Mouse (Mus musculus): ENCODE results near the gene Dhdh.
"Not testable (repeated sequence)": the region's sequence is repeated elsewhere in the genome, so short reads cannot be mapped to it uniquely, and the experiment has no call there.

Gene Dhdh

GRCm38 (mm10) chr7:45509912-45510787 is 21.5 kb upstream of the Dhdh start, which contains the start of gene Nucb1:
Nucb1 (minus strand) TSS chr7:45510406.
- CTCF ChIA-PET: interaction anchor here (1.3 kb wide), 1 partner anchor 46 kb away, joined by 3 read pairs; no protein-coding TSS in a partner anchor

- CTCF ChIA-PET: interaction anchor here (0.6 to 1.3 kb wide), 3 partner anchors 31 to 95 kb away, joined by 3 to 4 read pairs (median 3); no protein-coding TSS in a partner anchor
Measured at GRCm38 (mm10) chr7:45509181-45509882, 20.7 kb upstream of the Dhdh start.

- CTCF ChIA-PET: interaction anchor here (0.6 to 1.3 kb wide), 4 partner anchors 30 to 94 kb away, joined by 3 to 9 read pairs (median 4); no protein-coding TSS in a partner anchor
Measured at GRCm38 (mm10) chr7:45508561-45508960, 20.0 kb upstream of the Dhdh start.

GRCm38 (mm10) chr7:45507583-45507982 is 19.0 kb upstream of the Dhdh start:
- CTCF ChIA-PET: no interaction called here

- CTCF ChIA-PET: no interaction called here
Measured at GRCm38 (mm10) chr7:45498427-45498826, 9.8 kb upstream of the Dhdh start.

- CTCF ChIA-PET: no interaction called here
Measured at GRCm38 (mm10) chr7:45494548-45494947, 5.9 kb upstream of the Dhdh start.

GRCm38 (mm10) chr7:45492951-45493350 is 4.3 kb upstream of the Dhdh start:
- CTCF ChIA-PET: no interaction called here

- CTCF ChIA-PET: no interaction called here
Measured at GRCm38 (mm10) chr7:45492225-45492844, 3.7 kb upstream of the Dhdh start.

GRCm38 (mm10) chr7:45491264-45491663 is 2.7 kb upstream of the Dhdh start:
- CTCF ChIA-PET: no interaction called here

GRCm38 (mm10) chr7:45490822-45491221 is 2.2 kb upstream of the Dhdh start:
- CTCF ChIA-PET: no interaction called here

GRCm38 (mm10) chr7:45489578-45489977 is 973 bp upstream of the Dhdh start:
- CTCF ChIA-PET: no interaction called here

GRCm38 (mm10) chr7:45487861-45488292 is 728 bp downstream of the Dhdh start:
- CTCF ChIA-PET: interaction anchor here (0.6 to 0.9 kb wide), 3 partner anchors 38 to 305 kb away, joined by 3 to 7 read pairs (median 6); no protein-coding TSS in a partner anchor

GRCm38 (mm10) chr7:45486761-45487415 is 1.7 kb downstream of the Dhdh start, which contains the start of gene Gm45808:
Gm45808 (minus strand) TSS chr7:45486811.
- CTCF ChIA-PET: no interaction called here

- CTCF ChIA-PET: no interaction called here
Measured at GRCm38 (mm10) chr7:45486158-45486557, 2.4 kb downstream of the Dhdh start.

GRCm38 (mm10) chr7:45484985-45485384 is 3.6 kb downstream of the Dhdh start:
- CTCF ChIA-PET: not testable (repeated sequence)

GRCm38 (mm10) chr7:45482166-45482565 is 6.4 kb downstream of the Dhdh start:
- CTCF ChIA-PET: no interaction called here

GRCm38 (mm10) chr7:45481374-45481927 is 7.2 kb downstream of the Dhdh start, which contains the start of gene Tulp2:
Tulp2 (plus strand) TSS chr7:45481877.
- CTCF ChIA-PET: interaction anchor here (0.6 kb wide), 1 partner anchor 770 kb away, joined by 3 read pairs; no protein-coding TSS in a partner anchor

GRCm38 (mm10) chr7:45480310-45480709 is 8.3 kb downstream of the Dhdh start:
- CTCF ChIA-PET: not testable (repeated sequence)

- CTCF ChIA-PET: interaction anchor here (0.9 to 1.3 kb wide), 2 partner anchors 30 to 63 kb away, joined by 3 read pairs; no protein-coding TSS in a partner anchor
Measured at GRCm38 (mm10) chr7:45478774-45479173, 9.8 kb downstream of the Dhdh start.

GRCm38 (mm10) chr7:45477003-45477402 is 11.6 kb downstream of the Dhdh start:
- CTCF ChIA-PET: interaction anchor here (0.6 to 1.3 kb wide), 3 partner anchors 25 to 122 kb away, joined by 3 to 9 read pairs (median 4); no protein-coding TSS in a partner anchor

- CTCF ChIA-PET: interaction anchor here (1.3 kb wide), 1 partner anchor 85 kb away, joined by 4 read pairs; no protein-coding TSS in a partner anchor
Measured at GRCm38 (mm10) chr7:45476453-45476852, 12.2 kb downstream of the Dhdh start.

Measured in spleen, embryonic (tissue).